Mouse (Mus musculus): ENCODE data around the gene Troap. TPM values are rescaled to one million over a fixed set of nuclear protein-coding genes. Genes with fewer than 3 reads are reported as not detected.

The Troap gene
- polyA plus RNA-seq, 1 experiment from 2014 or later: 7.1 TPM

- Histone ChIP-seq H3K27ac (replicated peaks) (peak overlapping the region; percentile 93), H3K4me2 (replicated peaks; ENCODE audit: low read depth) (peak overlapping the region; percentile 75), H3K36me3 (ENCODE audit: control insufficient read depth, insufficient read depth, low read length) (no peaks in the 10 kb centered on the region), H3K9ac (ENCODE audit: low read length) (peak overlapping the region; percentile 83), H3K4me3 (ENCODE audit: low read depth, low read length) (peak overlapping the region; percentile 71), H3K9me3 (ENCODE audit: control insufficient read depth, low read length) (no peaks in the 10 kb centered on the region), H3K27me3 (ENCODE audit: control insufficient read depth, insufficient read depth, low read length) (no peaks in the 10 kb centered on the region), H3K4me1 (replicated peaks; ENCODE audit: control insufficient read depth, insufficient read depth) (peaks cover 10% of the 10 kb centered on the region; the same call in 1 of the 2 replicates)
- WGBS: 6% methylated on average over 10 of the region's 10 CpGs
- DNase-seq (ENCODE audit: low spot score) (no peak), ATAC-seq (ENCODE audit: low FRiP score, low TSS enrichment) (no peak)
- TF ChIP-seq CTCF (IDR thresholded peaks at IDR 0.05; ENCODE audit: low read depth): no peak
- TF ChIP-seq EP300 (optimal IDR thresholded peaks at IDR 0.05): no peak
Observed at GRCm38 (mm10) chr15:99028874-99029458, 45.4 kb upstream of the Troap start.

- H3K9me3 ChIP-seq (ENCODE audit: control insufficient read depth, low read length): no peaks in the 10 kb centered on the region
- H3K4me1 ChIP-seq (replicated peaks; ENCODE audit: control insufficient read depth, insufficient read depth): peaks cover 10% of the 10 kb centered on the region; the same call in 1 of the 2 replicates
- WGBS: under 1% methylated on average over 51 of the region's 52 CpGs
- peak within 1 kb of the TSS; percentile 83 for H3K9ac ChIP-seq (ENCODE audit: low read length)
- DNase-seq (ENCODE audit: low spot score): peak; percentile 97
- peak; percentile 27; the same call in 1 of the 2 replicates for TF ChIP-seq CTCF (IDR thresholded peaks at IDR 0.05; ENCODE audit: low read depth)
- TF ChIP-seq EP300 (optimal IDR thresholded peaks at IDR 0.05): no peak
- ATAC-seq (ENCODE audit: low FRiP score, low TSS enrichment): peak; percentile 93
- H3K27me3 ChIP-seq (ENCODE audit: control insufficient read depth, insufficient read depth, low read length): no peaks in the 10 kb centered on the region
- H3K36me3 ChIP-seq (ENCODE audit: control insufficient read depth, insufficient read depth, low read length): peaks cover 4% of the 10 kb centered on the region
- H3K4me2 ChIP-seq (replicated peaks; ENCODE audit: low read depth): peak within 1 kb of the TSS; percentile 75
- H3K4me3 ChIP-seq (ENCODE audit: low read depth, low read length): peak within 1 kb of the TSS; percentile 71
- peak within 1 kb of the TSS; percentile 93 for H3K27ac ChIP-seq (replicated peaks)
Observed at GRCm38 (mm10) chr15:99029619-99030584, 44.5 kb upstream of the Troap start, which contains the start of gene Tuba1c. Gene Tuba1c, plus strand, starts transcription at chr15:99029891.

- no peaks in the 10 kb centered on the region for H3K9me3 ChIP-seq (ENCODE audit: control insufficient read depth, low read length)
- 6% methylated on average over 26 of the region's 26 CpGs for WGBS
- H3K27me3 ChIP-seq (ENCODE audit: control insufficient read depth, insufficient read depth, low read length): no peaks in the 10 kb centered on the region
- DNase-seq (ENCODE audit: low spot score) (peak; percentile 90), ATAC-seq (ENCODE audit: low FRiP score, low TSS enrichment) (peak; percentile 85)
- peak overlapping the region; percentile 93 for H3K27ac ChIP-seq (replicated peaks)
- H3K4me1 ChIP-seq (replicated peaks; ENCODE audit: control insufficient read depth, insufficient read depth): peaks cover 10% of the 10 kb centered on the region; the same call in 1 of the 2 replicates
- peaks cover 12% of the 10 kb centered on the region for H3K36me3 ChIP-seq (ENCODE audit: control insufficient read depth, insufficient read depth, low read length)
- peak overlapping the region; percentile 83 for H3K9ac ChIP-seq (ENCODE audit: low read length)
- H3K4me3 ChIP-seq (ENCODE audit: low read depth, low read length): peak overlapping the region; percentile 71
- TF ChIP-seq CTCF (IDR thresholded peaks at IDR 0.05; ENCODE audit: low read depth): no peak
- H3K4me2 ChIP-seq (replicated peaks; ENCODE audit: low read depth): peak overlapping the region; percentile 75
Observed at GRCm38 (mm10) chr15:99030585-99031387, 43.6 kb upstream of the Troap start.

DNA sequence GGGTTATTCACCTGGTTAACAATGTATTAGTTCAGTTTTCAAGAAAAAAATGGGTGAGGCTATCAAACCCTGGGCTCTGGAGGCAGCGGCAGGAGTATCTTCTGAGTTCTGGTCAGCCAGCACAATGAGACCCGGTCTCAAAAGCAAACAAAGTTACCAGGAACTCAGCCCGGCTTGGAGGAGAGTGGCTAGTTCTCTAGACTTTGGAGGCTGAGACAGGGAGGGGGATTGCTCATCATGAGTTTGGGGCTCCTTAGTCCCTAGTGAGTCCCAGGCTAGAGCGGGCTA is 43.0 kb upstream of the Troap start:
- H3K36me3 ChIP-seq (ENCODE audit: control insufficient read depth, insufficient read depth, low read length): peaks cover 14% of the 10 kb centered on the region
- DNase-seq (ENCODE audit: low spot score) (no peak), ATAC-seq (ENCODE audit: low FRiP score, low TSS enrichment) (no peak)
- H3K27ac ChIP-seq (replicated peaks): peak overlapping the region; percentile 93
- H3K4me3 ChIP-seq (ENCODE audit: low read depth, low read length): peak overlapping the region; percentile 71
- H3K4me2 ChIP-seq (replicated peaks; ENCODE audit: low read depth): peak overlapping the region; percentile 75
- no peaks in the 10 kb centered on the region for H3K27me3 ChIP-seq (ENCODE audit: control insufficient read depth, insufficient read depth, low read length)
- WGBS: 57% methylated on average over 4 of the region's 4 CpGs
- peak overlapping the region; percentile 83 for H3K9ac ChIP-seq (ENCODE audit: low read length)
- no peaks in the 10 kb centered on the region for H3K9me3 ChIP-seq (ENCODE audit: control insufficient read depth, low read length)
- peaks cover 10% of the 10 kb centered on the region; the same call in 1 of the 2 replicates for H3K4me1 ChIP-seq (replicated peaks; ENCODE audit: control insufficient read depth, insufficient read depth)
- TF ChIP-seq CTCF (IDR thresholded peaks at IDR 0.05; ENCODE audit: low read depth) (no peak), EP300 (optimal IDR thresholded peaks at IDR 0.05) (no peak)

DNA sequence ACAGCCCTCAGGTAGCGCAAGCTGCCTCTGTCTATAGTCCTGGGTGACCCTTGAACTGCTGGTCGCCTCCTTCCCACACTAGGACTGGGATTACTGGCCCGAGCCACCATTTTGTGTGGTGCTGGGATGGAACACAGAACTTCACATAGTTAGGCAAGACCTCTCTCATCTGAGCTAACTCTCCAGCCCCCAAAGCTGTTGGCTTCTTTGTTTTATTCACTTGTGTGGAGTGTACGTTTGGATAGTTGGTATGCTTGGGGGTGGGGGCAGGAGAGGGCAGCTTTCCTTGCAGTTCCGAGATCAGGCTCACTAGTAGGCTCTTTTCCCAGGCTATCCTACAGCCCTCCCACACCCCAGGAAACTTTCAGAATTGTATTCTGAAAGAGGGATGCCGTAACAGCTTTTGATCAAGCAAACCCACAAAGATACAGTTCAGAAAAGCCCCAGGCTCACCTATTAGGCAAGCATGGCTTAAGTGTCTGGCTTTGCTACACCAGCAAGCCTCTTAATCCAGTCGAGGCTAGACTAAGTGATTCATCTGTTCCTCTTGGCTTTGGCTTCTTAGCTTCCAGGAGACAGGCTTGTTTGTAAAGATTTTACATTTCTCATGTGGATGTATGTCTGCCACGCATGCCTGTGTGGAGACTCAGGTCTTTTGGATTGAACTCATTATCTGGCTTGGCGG is 42.2 kb upstream of the Troap start:
- ATAC-seq (ENCODE audit: low FRiP score, low TSS enrichment): no peak
- Histone ChIP-seq H3K9me3 (ENCODE audit: control insufficient read depth, low read length) (no peaks in the 10 kb centered on the region), H3K4me3 (ENCODE audit: low read depth, low read length) (peak overlapping the region; percentile 71), H3K27ac (replicated peaks) (peak overlapping the region; percentile 67), H3K27me3 (ENCODE audit: control insufficient read depth, insufficient read depth, low read length) (no peaks in the 10 kb centered on the region), H3K36me3 (ENCODE audit: control insufficient read depth, insufficient read depth, low read length) (peaks cover 15% of the 10 kb centered on the region), H3K9ac (ENCODE audit: low read length) (0 out of 2 replicates have a peak overlapping the region, but pooled peaks have one; percentile 5), H3K4me1 (replicated peaks; ENCODE audit: control insufficient read depth, insufficient read depth) (peaks cover 10% of the 10 kb centered on the region; the same call in 1 of the 2 replicates), H3K4me2 (replicated peaks; ENCODE audit: low read depth) (peak overlapping the region; percentile 75)
- no peak for DNase-seq (ENCODE audit: low spot score)
- no peak for TF ChIP-seq CTCF (IDR thresholded peaks at IDR 0.05; ENCODE audit: low read depth)
- TF ChIP-seq EP300 (optimal IDR thresholded peaks at IDR 0.05): no peak
- 55% methylated on average over 9 of the region's 9 CpGs for WGBS

Data from stomach, postnatal 0 days (tissue).